Mouse (Mus musculus): Measurements from ENCODE around the gene Nav2. TPM values are rescaled to one million over a fixed set of nuclear protein-coding genes. Genes with fewer than 3 reads are reported as not detected.

Nav2 gene
- polyA plus RNA-seq, 1 experiment: 51.7 TPM

DNA sequence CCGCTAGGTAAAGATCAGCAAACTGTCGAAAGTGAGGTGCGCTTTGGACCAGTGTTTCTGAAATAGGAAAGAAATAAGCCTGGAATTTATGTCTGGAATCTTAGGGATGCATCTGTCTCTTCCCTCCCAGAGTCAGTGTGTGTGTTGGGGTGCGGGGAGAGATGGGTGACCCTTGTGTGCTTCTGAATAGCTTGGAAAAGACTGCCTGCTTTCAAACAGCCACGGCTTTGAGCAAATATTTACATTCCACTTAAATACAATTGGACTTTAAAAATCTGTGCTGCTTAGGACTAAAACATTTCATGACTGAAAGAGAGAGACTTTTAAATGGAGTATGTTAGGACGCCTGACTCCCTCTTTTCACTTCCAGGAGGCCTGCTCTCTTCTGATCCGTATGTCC lies 528.0 kb downstream of the Nav2 start:
- Histone ChIP-seq H3K9ac (ENCODE audit: low read depth, poor library complexity, severe bottlenecking) (no peak overlapping the region), H3K4me3 (ENCODE audit: low read depth, low read length) (no peak overlapping the region), H3K27ac (ENCODE audit: insufficient read depth, low read length) (no peak overlapping the region), H3K27me3 (ENCODE audit: control insufficient read depth, insufficient read depth, low read length, poor library complexity, severe bottlenecking) (no peaks in the 10 kb centered on the region), H3K4me1 (ENCODE audit: control insufficient read depth, insufficient read depth, low read length) (peaks cover 3% of the 10 kb centered on the region), H3K36me3 (ENCODE audit: control insufficient read depth, insufficient read depth, low read length, poor library complexity, severe bottlenecking) (no peaks in the 10 kb centered on the region), H3K9me3 (replicated peaks; ENCODE audit: control insufficient read depth, insufficient read depth, low read length, poor library complexity, severe bottlenecking) (no peaks in the 10 kb centered on the region)
- no peak for TF ChIP-seq EP300 (IDR thresholded peaks at IDR 0.05; ENCODE audit: insufficient read depth, low read depth, low read length)
- TF ChIP-seq CTCF (IDR thresholded peaks at IDR 0.05; ENCODE audit: low read depth, low read length): no peak
- no peak for TF ChIP-seq POLR2A (IDR thresholded peaks at IDR 0.05; ENCODE audit: insufficient read depth, low read length)

DNA sequence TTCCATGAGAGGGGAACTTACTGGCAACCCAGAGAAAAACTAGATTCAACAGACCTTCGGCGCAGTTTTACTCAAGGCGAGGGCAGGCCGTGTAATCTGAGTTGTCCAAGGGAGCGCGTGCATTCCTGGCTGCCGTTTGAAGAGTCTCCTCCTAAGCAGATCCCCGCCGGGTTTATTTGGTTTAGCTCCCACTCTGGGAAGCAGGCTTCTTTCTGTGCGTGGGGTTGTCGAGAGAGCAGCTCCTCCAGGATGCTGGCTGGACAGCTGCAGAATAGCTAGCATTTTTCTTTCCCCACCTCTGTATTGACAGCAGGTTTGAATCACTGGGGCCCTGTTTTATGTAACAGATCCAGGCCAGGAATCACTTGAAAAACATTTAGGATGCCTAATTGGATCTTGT lies 529.4 kb downstream of the Nav2 start:
- no peak for TF ChIP-seq EP300 (IDR thresholded peaks at IDR 0.05; ENCODE audit: insufficient read depth, low read depth, low read length)
- no peak for TF ChIP-seq CTCF (IDR thresholded peaks at IDR 0.05; ENCODE audit: low read depth, low read length)
- no peak for TF ChIP-seq POLR2A (IDR thresholded peaks at IDR 0.05; ENCODE audit: insufficient read depth, low read length)
- Histone ChIP-seq H3K27ac (ENCODE audit: insufficient read depth, low read length) (no peak overlapping the region), H3K4me3 (ENCODE audit: low read depth, low read length) (no peak overlapping the region), H3K4me1 (ENCODE audit: control insufficient read depth, insufficient read depth, low read length) (peaks cover 3% of the 10 kb centered on the region), H3K9me3 (replicated peaks; ENCODE audit: control insufficient read depth, insufficient read depth, low read length, poor library complexity, severe bottlenecking) (no peaks in the 10 kb centered on the region), H3K27me3 (ENCODE audit: control insufficient read depth, insufficient read depth, low read length, poor library complexity, severe bottlenecking) (no peaks in the 10 kb centered on the region), H3K9ac (ENCODE audit: low read depth, poor library complexity, severe bottlenecking) (no peak overlapping the region), H3K36me3 (ENCODE audit: control insufficient read depth, insufficient read depth, low read length, poor library complexity, severe bottlenecking) (no peaks in the 10 kb centered on the region)

DNA sequence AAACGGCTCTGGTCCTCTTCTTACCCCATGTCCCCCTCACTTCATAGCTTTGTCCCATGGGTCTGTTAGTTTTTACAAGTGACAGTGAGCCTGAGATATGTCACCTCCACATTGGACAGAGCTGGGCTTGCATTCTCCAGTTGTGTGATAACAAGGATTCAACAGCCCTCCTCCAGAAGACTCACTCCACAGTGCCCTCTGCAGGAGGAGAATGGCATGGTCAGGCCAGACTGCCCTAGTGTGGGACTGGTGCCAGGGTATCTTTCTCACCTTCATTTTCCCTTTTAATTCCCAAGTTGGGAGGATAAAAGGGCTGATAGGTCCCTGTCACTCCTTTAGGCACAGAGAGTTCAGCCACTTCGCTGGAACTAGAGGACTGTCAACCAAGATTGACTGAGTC lies 530.6 kb downstream of the Nav2 start:
- Histone ChIP-seq H3K36me3 (ENCODE audit: control insufficient read depth, insufficient read depth, low read length, poor library complexity, severe bottlenecking) (no peaks in the 10 kb centered on the region), H3K4me3 (ENCODE audit: low read depth, low read length) (no peak overlapping the region), H3K9me3 (replicated peaks; ENCODE audit: control insufficient read depth, insufficient read depth, low read length, poor library complexity, severe bottlenecking) (no peaks in the 10 kb centered on the region), H3K27ac (ENCODE audit: insufficient read depth, low read length) (no peak overlapping the region), H3K9ac (ENCODE audit: low read depth, poor library complexity, severe bottlenecking) (no peak overlapping the region), H3K4me1 (ENCODE audit: control insufficient read depth, insufficient read depth, low read length) (peaks cover 3% of the 10 kb centered on the region), H3K27me3 (ENCODE audit: control insufficient read depth, insufficient read depth, low read length, poor library complexity, severe bottlenecking) (no peaks in the 10 kb centered on the region)
- TF ChIP-seq CTCF (IDR thresholded peaks at IDR 0.05; ENCODE audit: low read depth, low read length) (peak; percentile 84), POLR2A (IDR thresholded peaks at IDR 0.05; ENCODE audit: insufficient read depth, low read length) (no peak)

GRCm38 (mm10) chr7:49440333-49440969 lies 531.9 kb downstream of the Nav2 start:
- Histone ChIP-seq H3K4me3 (ENCODE audit: low read depth, low read length) (no peak overlapping the region), H3K9me3 (replicated peaks; ENCODE audit: control insufficient read depth, insufficient read depth, low read length, poor library complexity, severe bottlenecking) (no peaks in the 10 kb centered on the region), H3K4me1 (ENCODE audit: control insufficient read depth, insufficient read depth, low read length) (peaks cover 3% of the 10 kb centered on the region), H3K27me3 (ENCODE audit: control insufficient read depth, insufficient read depth, low read length, poor library complexity, severe bottlenecking) (no peaks in the 10 kb centered on the region), H3K27ac (ENCODE audit: insufficient read depth, low read length) (no peak overlapping the region), H3K9ac (ENCODE audit: low read depth, poor library complexity, severe bottlenecking) (no peak overlapping the region), H3K36me3 (ENCODE audit: control insufficient read depth, insufficient read depth, low read length, poor library complexity, severe bottlenecking) (no peaks in the 10 kb centered on the region)
- TF ChIP-seq EP300 (IDR thresholded peaks at IDR 0.05; ENCODE audit: insufficient read depth, low read depth, low read length) (no peak), POLR2A (IDR thresholded peaks at IDR 0.05; ENCODE audit: insufficient read depth, low read length) (no peak), CTCF (IDR thresholded peaks at IDR 0.05; ENCODE audit: low read depth, low read length) (no peak)

- Histone ChIP-seq H3K27me3 (ENCODE audit: control insufficient read depth, insufficient read depth, low read length, poor library complexity, severe bottlenecking) (no peaks in the 10 kb centered on the region), H3K9me3 (replicated peaks; ENCODE audit: control insufficient read depth, insufficient read depth, low read length, poor library complexity, severe bottlenecking) (no peaks in the 10 kb centered on the region), H3K9ac (ENCODE audit: low read depth, poor library complexity, severe bottlenecking) (no peak overlapping the region), H3K4me3 (ENCODE audit: low read depth, low read length) (no peak overlapping the region), H3K27ac (ENCODE audit: insufficient read depth, low read length) (no peak overlapping the region), H3K4me1 (ENCODE audit: control insufficient read depth, insufficient read depth, low read length) (peaks cover 3% of the 10 kb centered on the region), H3K36me3 (ENCODE audit: control insufficient read depth, insufficient read depth, low read length, poor library complexity, severe bottlenecking) (no peaks in the 10 kb centered on the region)
- TF ChIP-seq POLR2A (IDR thresholded peaks at IDR 0.05; ENCODE audit: insufficient read depth, low read length) (no peak), EP300 (IDR thresholded peaks at IDR 0.05; ENCODE audit: insufficient read depth, low read depth, low read length) (no peak), CTCF (IDR thresholded peaks at IDR 0.05; ENCODE audit: low read depth, low read length) (no peak)
Observed at GRCm38 (mm10) chr7:49442174-49442573, 533.7 kb downstream of the Nav2 start.

DNA sequence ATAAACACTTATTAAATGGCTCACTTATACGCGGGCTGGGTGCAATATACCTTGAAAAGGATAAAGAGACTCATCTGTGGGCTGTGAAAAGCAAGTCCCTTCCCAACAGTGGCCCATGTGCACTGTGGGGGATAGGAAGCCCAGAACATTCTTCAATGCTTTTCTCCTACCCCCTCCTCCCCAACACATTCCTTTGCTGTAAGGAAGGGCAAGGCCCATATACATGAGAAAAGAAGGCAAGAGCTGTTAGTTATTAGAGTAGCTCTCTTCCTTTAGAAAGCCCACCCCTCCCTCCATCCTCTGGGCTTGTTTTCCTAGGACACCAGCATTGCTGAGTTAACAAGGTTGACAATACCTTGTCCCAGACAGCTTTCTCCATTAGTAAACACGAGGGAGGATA lies 540.1 kb downstream of the Nav2 start:
- Histone ChIP-seq H3K4me1 (ENCODE audit: control insufficient read depth, insufficient read depth, low read length) (peaks cover 12% of the 10 kb centered on the region), H3K27ac (ENCODE audit: insufficient read depth, low read length) (peak overlapping the region; percentile 87), H3K9me3 (replicated peaks; ENCODE audit: control insufficient read depth, insufficient read depth, low read length, poor library complexity, severe bottlenecking) (no peaks in the 10 kb centered on the region), H3K36me3 (ENCODE audit: control insufficient read depth, insufficient read depth, low read length, poor library complexity, severe bottlenecking) (no peaks in the 10 kb centered on the region), H3K4me3 (ENCODE audit: low read depth, low read length) (no peak overlapping the region), H3K27me3 (ENCODE audit: control insufficient read depth, insufficient read depth, low read length, poor library complexity, severe bottlenecking) (no peaks in the 10 kb centered on the region), H3K9ac (ENCODE audit: low read depth, poor library complexity, severe bottlenecking) (no peak overlapping the region)
- TF ChIP-seq EP300 (IDR thresholded peaks at IDR 0.05; ENCODE audit: insufficient read depth, low read depth, low read length) (peak; percentile 86), CTCF (IDR thresholded peaks at IDR 0.05; ENCODE audit: low read depth, low read length) (no peak)

All from ES-Bruce4 (cell line).